Mouse (Mus musculus) lung, postnatal 14 days (tissue): ENCODE measurements at regions not wholly inside any gene's neighbourhood (a gene's known extent, or its start where the extent isn't known, plus 50 kb on each side); places are given as distances from the start of the nearest gene placed in this dataset.

ENCODE experiments used
- DNase-seq: peaks from one replicate; pipeline ENCODE4 v3.0.0; 2021

GRCm38 (mm10) chr12:70523379-70523778 is 70.5 kb downstream of the Tmx1 start:
- DNase-seq, result no peak

GRCm38 (mm10) chr12:70524703-70525102 is 71.8 kb downstream of the Tmx1 start:
- no peak for DNase-seq

GRCm38 (mm10) chr12:70531661-70532060 is 78.8 kb downstream of the Tmx1 start:
- no peak for DNase-seq

GRCm38 (mm10) chr12:70532225-70532624 is 79.3 kb downstream of the Tmx1 start:
- DNase-seq, result no peak

- DNase-seq, result no peak
Measured at GRCm38 (mm10) chr12:70532843-70533242, 79.9 kb downstream of the Tmx1 start.

GRCm38 (mm10) chr12:70533375-70533935 is 80.6 kb downstream of the Tmx1 start:
- no peak for DNase-seq

- DNase-seq, result no peak
Measured at GRCm38 (mm10) chr12:70539124-70539523, 86.2 kb downstream of the Tmx1 start.

- DNase-seq, result no peak
Measured at GRCm38 (mm10) chr12:70539856-70540255, 87.0 kb downstream of the Tmx1 start.

GRCm38 (mm10) chr12:70541432-70541831 is 88.5 kb downstream of the Tmx1 start:
- no peak for DNase-seq

- DNase-seq, result no peak
Measured at GRCm38 (mm10) chr12:70543299-70543698, 90.4 kb downstream of the Tmx1 start.

GRCm38 (mm10) chr12:70544326-70544725 is 91.4 kb downstream of the Tmx1 start:
- no peak for DNase-seq

GRCm38 (mm10) chr12:70544850-70545510 is 92.1 kb downstream of the Tmx1 start:
- DNase-seq, result no peak

- DNase-seq, result no peak
Measured at GRCm38 (mm10) chr12:70547199-70547598, 94.3 kb downstream of the Tmx1 start.

GRCm38 (mm10) chr12:70549296-70549695 is 96.4 kb downstream of the Tmx1 start:
- DNase-seq, result no peak

GRCm38 (mm10) chr12:70553866-70554265 is 101.0 kb downstream of the Tmx1 start:
- DNase-seq, result no peak

GRCm38 (mm10) chr12:70554586-70554985 is 101.7 kb downstream of the Tmx1 start:
- DNase-seq, result no peak

- peak; percentile 50 for DNase-seq
Measured at GRCm38 (mm10) chr12:70555723-70556122, 102.8 kb downstream of the Tmx1 start.

- DNase-seq, result no peak
Measured at GRCm38 (mm10) chr12:70556820-70557219, 103.9 kb downstream of the Tmx1 start.

GRCm38 (mm10) chr12:70563446-70563845 is 110.6 kb downstream of the Tmx1 start:
- no peak for DNase-seq

- DNase-seq, result no peak
Measured at GRCm38 (mm10) chr12:70575665-70576064, 122.8 kb downstream of the Tmx1 start.

- no peak for DNase-seq
Measured at GRCm38 (mm10) chr12:70577769-70578168, 124.9 kb downstream of the Tmx1 start.

- DNase-seq, result no peak
Measured at GRCm38 (mm10) chr12:70579328-70579905, 126.5 kb downstream of the Tmx1 start.

GRCm38 (mm10) chr12:70586181-70586580 is 133.3 kb downstream of the Tmx1 start:
- DNase-seq, result no peak

- no peak for DNase-seq
Measured at GRCm38 (mm10) chr12:70588234-70588633, 135.3 kb downstream of the Tmx1 start.

- DNase-seq, result peak; percentile 65
Measured at GRCm38 (mm10) chr12:70589315-70589742, 136.4 kb downstream of the Tmx1 start.
